Mouse (Mus musculus) lung, postnatal 0 days (tissue): ENCODE measurements around the gene B4galt2. TPM values are rescaled to one million over a fixed set of nuclear protein-coding genes. Genes with fewer than 3 reads are reported as not detected.

ENCODE experiments used
- ATAC-seq: fragments of 200-750 bp; cut with Nextera tagmentation; 2 replicates; pipeline ENCODE4 v1.8.0; 2017; ENCODE audit warnings: moderate library complexity
- DNase-seq: peaks from one replicate; pipeline ENCODE4 v3.0.0-alpha.2; 2016; ENCODE audit warnings: low spot score
- H3K27ac ChIP-seq: fragments of 300-500 bp; sonication (generic); 2 replicates; pipeline ENCODE4 v1.5.1; 2014; ENCODE audit warnings: antibody characterized with exemption, mild to moderate bottlenecking, low read length, mixed read lengths
- H3K27me3 ChIP-seq: fragments of 300-500 bp; sonication (generic); replicated peaks from 2 replicates; pipeline ENCODE4 v1.6.1; 2014; ENCODE audit warnings: low read length, mixed read lengths; ENCODE audit not compliant: insufficient read depth
- H3K36me3 ChIP-seq: fragments of 300-500 bp; sonication (generic); 2 replicates; pipeline ENCODE4 v1.6.1; 2014; ENCODE audit warnings: low read length, mixed read lengths; ENCODE audit not compliant: insufficient read depth
- H3K4me1 ChIP-seq: fragments of 300-500 bp; sonication (generic); 2 replicates; pipeline ENCODE4 v1.6.1; 2014; ENCODE audit warnings: antibody characterized with exemption, low read depth, low read length, mixed read lengths; ENCODE audit not compliant: insufficient read depth
- H3K4me2 ChIP-seq: fragments of 300-500 bp; sonication (generic); replicated peaks from 2 replicates; pipeline ENCODE4 v1.6.1; 2014; ENCODE audit warnings: low read depth, mild to moderate bottlenecking, low read length, moderate library complexity, mixed read lengths
- H3K4me3 ChIP-seq: fragments of 300-500 bp; sonication (generic); 2 replicates; pipeline ENCODE4 v1.5.1; 2014; ENCODE audit warnings: low read depth, low read length
- H3K9ac ChIP-seq: fragments of 300-500 bp; sonication (generic); replicated peaks from 2 replicates; pipeline ENCODE4 v1.6.1; 2014; ENCODE audit warnings: low read depth, mild to moderate bottlenecking
- H3K9me3 ChIP-seq: fragments of 300-500 bp; sonication (generic); 2 replicates; pipeline ENCODE4 v1.6.1; 2016; ENCODE audit warnings: low read length, mixed read lengths
- CTCF ChIP-seq: IDR thresholded peaks from 2 replicates; pipeline ENCODE4 v1.5.1; 2016; ENCODE audit warnings: antibody characterized with exemption, mild to moderate bottlenecking
- EP300 ChIP-seq: IDR thresholded peaks from 2 replicates; pipeline ENCODE4 v1.6.1; 2016; ENCODE audit warnings: antibody characterized with exemption, mild to moderate bottlenecking, control low read depth
- WGBS: fragments of 180-500 bp; shearing (Covaris S2); extraction: QIAGEN DNeasy Blood & Tissue Kit; methylation state at CpG from one replicate; pipeline ENCODE4 v1.1.7; 2014; 5-methylcytosine and 5-hydroxymethylcytosine counted together
- polyA plus RNA-seq: library from polyadenylated mRNA; unstranded; fragments of >200 nt; fragmentation: Nextera tagmentation; extraction: Ambion mirVana; gene quantifications from 2 replicates; pipeline ENCODE4 v1.2.1, GENCODE M21; 2015

Gene B4galt2
- polyA plus RNA-seq, 1 experiment from 2014 or later, result 7.2 TPM

GRCm38 (mm10) chr4:117924916-117925315 is 41.6 kb upstream of the B4galt2 start:
- no peak for TF ChIP-seq EP300
- TF ChIP-seq CTCF, result no peak
- Histone ChIP-seq H3K27me3 (peaks cover 29% of the 10 kb centered on the region), H3K4me2 (no peak overlapping the region), H3K9ac (no peak overlapping the region), H3K4me1 (peaks cover 10% of the 10 kb centered on the region; the same call in 1 of the 2 replicates), H3K36me3 (no peaks in the 10 kb centered on the region), H3K4me3 (no peak overlapping the region), H3K9me3 (no peaks in the 10 kb centered on the region), H3K27ac (no peak overlapping the region)
- 33% methylated on average over 5 of the region's 6 CpGs for WGBS
- peak; percentile 15 for ATAC-seq
- DNase-seq, result peak; percentile 74

GRCm38 (mm10) chr4:117923450-117923849 is 40.2 kb upstream of the B4galt2 start:
- H3K27me3 ChIP-seq, result peaks cover 29% of the 10 kb centered on the region
- H3K9me3 ChIP-seq, result no peaks in the 10 kb centered on the region
- ATAC-seq, result no peak
- H3K4me2 ChIP-seq, result no peak overlapping the region
- no peak for DNase-seq
- 21% methylated on average over 2 of the region's 2 CpGs for WGBS
- H3K4me3 ChIP-seq, result no peak overlapping the region
- H3K9ac ChIP-seq, result no peak overlapping the region
- H3K4me1 ChIP-seq, result peaks cover 6% of the 10 kb centered on the region; the same call in 1 of the 2 replicates
- H3K36me3 ChIP-seq, result no peaks in the 10 kb centered on the region
- H3K27ac ChIP-seq, result no peak overlapping the region
- TF ChIP-seq EP300 (no peak), CTCF (no peak)

- ATAC-seq, result no peak
- Histone ChIP-seq H3K9ac (no peak overlapping the region), H3K27ac (no peak overlapping the region), H3K4me2 (no peak overlapping the region), H3K4me1 (no peaks in the 10 kb centered on the region), H3K36me3 (no peaks in the 10 kb centered on the region), H3K27me3 (peaks cover 12% of the 10 kb centered on the region; the same call in 1 of the 2 replicates), H3K4me3 (no peak overlapping the region), H3K9me3 (no peaks in the 10 kb centered on the region)
- 83% methylated on average over 2 of the region's 2 CpGs for WGBS
- no peak for TF ChIP-seq CTCF
- no peak for DNase-seq
Measured at GRCm38 (mm10) chr4:117921358-117921757, 38.1 kb upstream of the B4galt2 start.

GRCm38 (mm10) chr4:117918762-117919161 is 35.5 kb upstream of the B4galt2 start:
- no peak overlapping the region for H3K4me2 ChIP-seq
- no peak overlapping the region for H3K27ac ChIP-seq
- WGBS, result 77% methylated on average over 5 of the region's 5 CpGs
- no peaks in the 10 kb centered on the region for H3K27me3 ChIP-seq
- H3K4me1 ChIP-seq, result peaks cover 11% of the 10 kb centered on the region; the same call in 1 of the 2 replicates
- H3K9me3 ChIP-seq, result no peaks in the 10 kb centered on the region
- TF ChIP-seq CTCF (no peak), EP300 (no peak)
- DNase-seq (no peak), ATAC-seq (no peak)
- no peak overlapping the region for H3K9ac ChIP-seq
- no peak overlapping the region for H3K4me3 ChIP-seq
- H3K36me3 ChIP-seq, result no peaks in the 10 kb centered on the region

- Histone ChIP-seq H3K4me1 (peaks cover 16% of the 10 kb centered on the region; the same call in 1 of the 2 replicates), H3K9ac (no peak overlapping the region), H3K9me3 (no peaks in the 10 kb centered on the region), H3K4me3 (no peak overlapping the region), H3K4me2 (no peak overlapping the region), H3K27me3 (no peaks in the 10 kb centered on the region), H3K36me3 (no peaks in the 10 kb centered on the region), H3K27ac (no peak overlapping the region)
- DNase-seq (no peak), ATAC-seq (no peak)
- 46% methylated on average over 3 of the region's 3 CpGs for WGBS
- TF ChIP-seq CTCF (no peak), EP300 (no peak)
Measured at GRCm38 (mm10) chr4:117918261-117918660, 35.0 kb upstream of the B4galt2 start.

GRCm38 (mm10) chr4:117917847-117918246 is 34.6 kb upstream of the B4galt2 start:
- ATAC-seq (no peak), DNase-seq (no peak)
- Histone ChIP-seq H3K36me3 (no peaks in the 10 kb centered on the region), H3K27me3 (no peaks in the 10 kb centered on the region), H3K27ac (no peak overlapping the region), H3K4me3 (no peak overlapping the region), H3K4me2 (no peak overlapping the region), H3K9ac (no peak overlapping the region), H3K9me3 (no peaks in the 10 kb centered on the region), H3K4me1 (peaks cover 20% of the 10 kb centered on the region; the same call in 1 of the 2 replicates)
- WGBS, result 87% methylated on average over 4 of the region's 4 CpGs
- no peak for TF ChIP-seq EP300

GRCm38 (mm10) chr4:117917402-117917801 is 34.1 kb upstream of the B4galt2 start:
- Histone ChIP-seq H3K9me3 (no peaks in the 10 kb centered on the region), H3K4me3 (no peak overlapping the region), H3K4me2 (no peak overlapping the region), H3K9ac (no peak overlapping the region), H3K27me3 (no peaks in the 10 kb centered on the region), H3K27ac (no peak overlapping the region), H3K36me3 (no peaks in the 10 kb centered on the region), H3K4me1 (peaks cover 21% of the 10 kb centered on the region; the same call in 1 of the 2 replicates)
- no peak for DNase-seq
- ATAC-seq, result no peak
- WGBS, result 92% methylated on average over 4 of the region's 4 CpGs
- TF ChIP-seq EP300, result no peak
- no peak for TF ChIP-seq CTCF
